Mouse (Mus musculus) spleen, adult 2 months (tissue): ENCODE measurements around the gene Espn. TPM values are rescaled to one million over a fixed set of nuclear protein-coding genes. Genes with fewer than 3 reads are reported as not detected.
A peak's percentile ranks its signal among the peaks of the same experiment; 100 is the strongest.

Experiments used
- DNase-seq, 2 experiments: peaks; one replicate each; pipeline versions ENCODE4 v3.0.0 to v3.0.0-alpha.2; 2012 to 2021; ENCODE audit warnings: low spot score in 2 of 2, low read depth in 1 of 2
- H3K27ac ChIP-seq: fragments of 200-500 bp; 2 replicates; pipeline ENCODE4 v1.5.1; 2012; ENCODE audit warnings: low read length, inconsistent platforms; ENCODE audit not compliant: insufficient read depth
- H3K27me3 ChIP-seq: fragments of 200-500 bp; 2 replicates; pipeline ENCODE4 v1.6.1; 2012; ENCODE audit warnings: mild to moderate bottlenecking, moderate library complexity, low read length, inconsistent platforms; ENCODE audit not compliant: control insufficient read depth, insufficient read depth
- H3K36me3 ChIP-seq: fragments of 200-500 bp; 2 replicates; pipeline ENCODE4 v1.6.1; 2012; ENCODE audit warnings: mild to moderate bottlenecking, low read length, inconsistent platforms; ENCODE audit not compliant: control insufficient read depth, insufficient read depth
- H3K4me1 ChIP-seq: fragments of 200-500 bp; 2 replicates; pipeline ENCODE4 v1.6.1; 2011; ENCODE audit warnings: inconsistent platforms; ENCODE audit not compliant: control insufficient read depth, insufficient read depth, insufficient read length
- H3K4me3 ChIP-seq: fragments of 200-500 bp; 2 replicates; pipeline ENCODE4 v1.5.1; 2011; ENCODE audit warnings: mild to moderate bottlenecking, inconsistent platforms; ENCODE audit not compliant: insufficient read depth, insufficient read length; ENCODE audit errors: extremely low read depth
- CTCF ChIP-seq: fragments of 200-500 bp; IDR thresholded peaks from 2 replicates; pipeline ENCODE4 v1.5.1; 2011; ENCODE audit warnings: mild to moderate bottlenecking, inconsistent platforms; ENCODE audit not compliant: insufficient read depth, insufficient read length, insufficient replicate concordance; ENCODE audit errors: extremely low read depth
- POLR2A ChIP-seq: fragments of 200-500 bp; IDR thresholded peaks from 2 replicates; pipeline ENCODE4 v1.6.1; 2011; ENCODE audit warnings: low read depth, low read length, inconsistent platforms
- WGBS: fragments of 180-500 bp; shearing (Covaris S2); methylation state at CpG from one replicate; pipeline ENCODE4 v1.1.7; 2018; 5-methylcytosine and 5-hydroxymethylcytosine counted together
- polyA plus RNA-seq: library from polyadenylated mRNA; depleted of rRNA; stranded (reverse); fragments of >200 nt; gene quantifications from 2 replicates; pipeline ENCODE4 v1.2.3, GENCODE M21; 2012

Espn gene
- polyA plus RNA-seq, 1 experiment: 2.1 TPM

DNA sequence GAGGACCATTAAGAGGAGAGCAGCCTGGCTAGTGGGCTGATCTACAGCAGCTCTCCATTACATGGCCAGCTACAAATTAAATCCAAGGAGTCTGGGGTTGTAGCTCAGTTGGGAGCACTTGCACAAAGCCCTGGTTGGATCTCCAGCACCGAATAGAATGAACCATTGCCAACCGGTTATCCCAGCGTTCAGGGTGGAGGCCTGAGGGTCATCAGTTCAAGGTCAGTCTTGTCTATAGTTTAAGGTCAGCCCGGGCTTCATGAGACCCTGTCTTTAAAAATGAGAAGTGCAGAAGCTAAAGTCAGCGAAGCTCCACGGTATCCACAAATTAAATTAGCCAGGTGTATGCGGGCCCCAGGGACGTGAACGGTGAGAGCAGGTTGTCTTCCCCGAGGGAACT lies 18.1 kb upstream of the Espn start:
- no peak overlapping the region for H3K4me3 ChIP-seq
- DNase-seq: no peak
- H3K27me3 ChIP-seq: no peaks in the 10 kb centered on the region
- WGBS: 87% methylated on average over 10 of the region's 10 CpGs
- H3K4me1 ChIP-seq: no peaks in the 10 kb centered on the region; the same call in 1 of the 2 replicates
- no peak for TF ChIP-seq POLR2A
- no peak for TF ChIP-seq CTCF
- H3K36me3 ChIP-seq: no peaks in the 10 kb centered on the region
- H3K27ac ChIP-seq: no peak overlapping the region

- no peak overlapping the region for H3K27ac ChIP-seq
These were observed 16.9 kb upstream of the Espn start for GRCm38 (mm10) chr4:152169103-152169502.

GRCm38 (mm10) chr4:152168052-152168451 lies 15.9 kb upstream of the Espn start:
- H3K36me3 ChIP-seq: no peaks in the 10 kb centered on the region
- no peak for DNase-seq
- no peak overlapping the region for H3K4me3 ChIP-seq
- TF ChIP-seq POLR2A (no peak), CTCF (no peak)
- H3K27me3 ChIP-seq: no peaks in the 10 kb centered on the region
- WGBS: 69% methylated on average over 8 of the region's 8 CpGs
- H3K4me1 ChIP-seq: peaks cover 4% of the 10 kb centered on the region; the same call in 1 of the 2 replicates
- H3K27ac ChIP-seq: no peak overlapping the region

More at GRCm38 (mm10) chr4:152169103-152169502, 16.9 kb upstream of the Espn start:
- Histone ChIP-seq H3K36me3 (no peaks in the 10 kb centered on the region), H3K4me3 (no peak overlapping the region), H3K27me3 (no peaks in the 10 kb centered on the region), H3K4me1 (peaks cover 4% of the 10 kb centered on the region; the same call in 1 of the 2 replicates)
- no peak for DNase-seq
- TF ChIP-seq CTCF (no peak), POLR2A (no peak)
- WGBS: 85% methylated on average over 7 of the region's 7 CpGs

- DNase-seq: peak; percentile 63 to 72
- peaks cover 1% of the 10 kb centered on the region; the same call in 1 of the 2 replicates for H3K27me3 ChIP-seq
- H3K4me3 ChIP-seq: peak overlapping the region; percentile 38
- peaks cover 4% of the 10 kb centered on the region; the same call in 1 of the 2 replicates for H3K4me1 ChIP-seq
- H3K36me3 ChIP-seq: no peaks in the 10 kb centered on the region
- no peak for TF ChIP-seq POLR2A
- peak; percentile 87 for TF ChIP-seq CTCF
- peak overlapping the region; percentile 85 for H3K27ac ChIP-seq
- WGBS: 14% methylated on average over 22 of the region's 22 CpGs
These were observed 13.1 kb upstream of the Espn start for GRCm38 (mm10) chr4:152165036-152165931.

DNA sequence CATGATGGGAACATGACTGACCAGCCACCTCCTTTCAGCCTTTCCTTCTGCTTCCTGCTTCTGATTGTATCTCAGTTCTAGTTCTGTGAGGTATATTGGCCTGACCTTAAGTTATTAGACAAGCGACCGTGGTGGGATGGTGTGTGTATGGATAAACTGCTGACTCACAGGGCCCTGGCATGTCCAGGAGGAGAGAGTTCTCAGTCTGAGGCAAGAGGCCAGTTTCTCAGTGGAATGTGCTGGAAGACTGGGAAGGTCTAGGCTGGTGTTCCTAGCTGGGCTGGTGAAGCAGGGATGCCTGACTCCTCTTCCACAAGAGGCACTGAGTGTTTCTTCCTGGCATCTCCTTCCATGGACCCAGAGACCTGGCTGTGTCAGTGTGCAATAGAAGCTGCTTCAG lies 10.6 kb upstream of the Espn start:
- Histone ChIP-seq H3K27me3 (peaks cover 14% of the 10 kb centered on the region), H3K36me3 (no peaks in the 10 kb centered on the region), H3K27ac (no peak overlapping the region), H3K4me3 (no peak overlapping the region), H3K4me1 (peaks cover 17% of the 10 kb centered on the region; the same call in 1 of the 2 replicates)
- WGBS: 62% methylated on average over 2 of the region's 2 CpGs
- TF ChIP-seq POLR2A: no peak
- TF ChIP-seq CTCF: no peak
- no peak for DNase-seq

GRCm38 (mm10) chr4:152161601-152162000 lies 9.4 kb upstream of the Espn start:
- no peak overlapping the region for H3K27ac ChIP-seq
- H3K4me3 ChIP-seq: no peak overlapping the region
- no peak for DNase-seq
- 92% methylated on average over 6 of the region's 6 CpGs for WGBS
- TF ChIP-seq POLR2A (no peak), CTCF (no peak)
- no peaks in the 10 kb centered on the region for H3K36me3 ChIP-seq
- peaks cover 17% of the 10 kb centered on the region; the same call in 1 of the 2 replicates for H3K4me1 ChIP-seq
- H3K27me3 ChIP-seq: peaks cover 14% of the 10 kb centered on the region
